Mouse (Mus musculus): Measurements from ENCODE around the gene Ube2g1.

Gene Ube2g1

GRCm38 (mm10) chr11:72606694-72607407, at the start of gene Ube2g1:
Gene Ube2g1 (plus strand): TSS chr11:72607283.
- DNase-seq: peak; percentile 98 to 99

- DNase-seq: no peak
Measured at GRCm38 (mm10) chr11:72558155-72558554, 48.9 kb upstream of the Ube2g1 start.

GRCm38 (mm10) chr11:72560661-72561060, 46.4 kb upstream of the Ube2g1 start:
- no peak for DNase-seq

DNA sequence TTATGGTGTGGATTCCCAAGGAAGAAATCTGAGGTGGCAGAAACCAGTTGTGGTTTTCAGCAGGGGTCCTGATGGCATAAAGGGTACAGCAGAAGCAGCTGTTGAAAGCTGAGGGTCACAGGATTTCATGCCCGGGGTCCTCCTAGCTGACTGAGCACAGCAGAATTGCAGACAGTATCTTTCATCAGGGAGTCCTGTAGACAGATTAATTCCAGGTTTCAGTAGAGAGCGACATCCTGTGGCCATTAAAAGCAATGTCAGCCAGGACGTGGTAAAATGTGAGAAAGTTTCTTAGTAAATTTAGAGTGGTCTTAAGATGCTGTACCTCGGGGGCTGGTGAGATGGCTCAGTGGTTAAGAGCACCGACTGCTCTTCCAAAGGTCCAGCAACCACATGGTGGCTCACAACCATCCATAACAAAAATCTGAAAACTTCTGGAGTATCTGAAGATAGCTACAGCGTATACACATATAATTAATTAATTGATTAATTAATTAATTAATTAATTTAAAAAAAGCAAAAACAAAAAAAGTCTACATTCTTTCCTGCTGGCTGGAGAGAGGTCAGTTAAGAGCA, 42.8 kb upstream of the Ube2g1 start:
- DNase-seq: peak; percentile 25 to 41

DNA sequence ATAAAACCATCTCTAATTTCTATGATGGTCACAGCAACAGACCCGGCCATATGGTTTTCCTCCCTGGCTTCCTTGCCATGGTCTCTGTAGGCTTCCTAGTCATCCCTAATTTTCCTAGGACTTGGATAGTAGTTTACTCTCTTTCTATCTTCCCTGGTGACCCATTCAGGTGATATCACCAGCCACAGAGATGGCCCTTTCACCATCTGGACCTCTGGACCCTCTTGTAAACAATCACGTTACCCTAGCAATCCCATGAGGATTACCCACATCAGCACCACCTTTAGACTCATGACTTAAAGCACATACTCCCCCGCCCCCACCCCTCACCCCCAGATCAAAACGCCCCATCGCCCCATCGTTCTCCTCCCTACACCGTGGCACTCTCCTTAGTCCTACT, 40.8 kb upstream of the Ube2g1 start:
- no peak for DNase-seq

DNA sequence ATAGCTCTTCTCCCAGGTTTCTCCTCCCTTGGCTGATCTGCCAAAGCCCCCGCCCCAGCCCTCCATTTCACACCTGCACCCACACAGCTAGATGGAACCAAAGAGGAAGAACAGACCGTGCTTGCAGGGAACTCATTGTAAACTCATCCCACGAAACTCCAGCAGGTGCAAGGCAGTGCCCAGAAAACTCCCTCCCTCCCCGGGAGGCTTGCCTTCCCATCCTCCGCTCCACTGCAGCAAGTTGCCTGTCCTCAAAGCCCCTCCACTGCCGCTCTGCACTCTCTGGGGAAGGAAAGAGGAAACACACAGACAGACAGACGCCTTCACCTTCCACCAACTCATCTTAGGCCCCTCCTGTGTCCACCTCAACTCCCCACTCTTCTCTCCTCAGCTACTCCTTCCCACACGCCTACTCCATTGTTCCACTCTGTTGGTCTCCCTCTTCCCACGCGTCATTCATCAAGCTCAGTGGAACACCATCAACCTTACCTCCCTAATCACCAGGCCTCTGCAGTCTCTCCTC, 40.2 kb upstream of the Ube2g1 start:
- no peak for DNase-seq

- peak in 1 of 2 experiments; percentile 57 for DNase-seq
Measured at GRCm38 (mm10) chr11:72569051-72569450, 38.0 kb upstream of the Ube2g1 start.

DNA sequence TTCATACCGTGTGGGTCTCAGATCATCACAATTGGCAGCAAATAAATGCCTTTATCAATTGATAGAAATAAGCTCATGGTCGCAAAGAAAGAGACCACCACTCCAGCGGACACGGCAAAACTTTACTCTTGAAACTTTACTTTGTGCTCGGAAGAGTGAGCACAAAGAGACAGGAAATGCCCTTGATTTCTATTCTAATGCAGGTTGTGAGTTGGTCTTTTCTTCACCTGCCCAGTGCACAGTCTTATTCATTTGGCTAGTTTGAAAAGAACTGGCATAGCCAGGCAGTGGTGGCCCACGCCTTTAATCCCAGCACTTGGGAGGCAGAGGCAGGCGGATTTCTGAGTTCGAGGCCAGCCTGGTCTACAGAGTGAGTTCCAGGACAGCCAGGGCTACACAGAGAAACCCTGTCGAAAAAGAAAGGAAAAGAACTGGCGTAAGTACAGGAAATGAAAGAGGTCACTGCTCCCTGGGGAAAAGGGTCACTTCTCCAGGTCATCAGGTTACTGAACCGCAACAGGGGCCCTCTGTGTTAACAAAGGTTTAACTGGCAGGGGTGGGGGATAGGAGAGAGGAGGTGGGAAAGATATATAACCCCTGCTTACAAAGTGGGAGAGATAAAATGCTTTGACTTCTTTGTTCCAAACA, 37.3 kb upstream of the Ube2g1 start:
- DNase-seq: no peak

GRCm38 (mm10) chr11:72570319-72570979, 36.6 kb upstream of the Ube2g1 start:
- DNase-seq: peak; percentile 81 to 90

GRCm38 (mm10) chr11:72573819-72574218, 33.3 kb upstream of the Ube2g1 start:
- DNase-seq: peak; percentile 44 to 73

GRCm38 (mm10) chr11:72576111-72576465, 31.0 kb upstream of the Ube2g1 start:
- peak in 1 of 2 experiments; percentile 17 for DNase-seq

DNA sequence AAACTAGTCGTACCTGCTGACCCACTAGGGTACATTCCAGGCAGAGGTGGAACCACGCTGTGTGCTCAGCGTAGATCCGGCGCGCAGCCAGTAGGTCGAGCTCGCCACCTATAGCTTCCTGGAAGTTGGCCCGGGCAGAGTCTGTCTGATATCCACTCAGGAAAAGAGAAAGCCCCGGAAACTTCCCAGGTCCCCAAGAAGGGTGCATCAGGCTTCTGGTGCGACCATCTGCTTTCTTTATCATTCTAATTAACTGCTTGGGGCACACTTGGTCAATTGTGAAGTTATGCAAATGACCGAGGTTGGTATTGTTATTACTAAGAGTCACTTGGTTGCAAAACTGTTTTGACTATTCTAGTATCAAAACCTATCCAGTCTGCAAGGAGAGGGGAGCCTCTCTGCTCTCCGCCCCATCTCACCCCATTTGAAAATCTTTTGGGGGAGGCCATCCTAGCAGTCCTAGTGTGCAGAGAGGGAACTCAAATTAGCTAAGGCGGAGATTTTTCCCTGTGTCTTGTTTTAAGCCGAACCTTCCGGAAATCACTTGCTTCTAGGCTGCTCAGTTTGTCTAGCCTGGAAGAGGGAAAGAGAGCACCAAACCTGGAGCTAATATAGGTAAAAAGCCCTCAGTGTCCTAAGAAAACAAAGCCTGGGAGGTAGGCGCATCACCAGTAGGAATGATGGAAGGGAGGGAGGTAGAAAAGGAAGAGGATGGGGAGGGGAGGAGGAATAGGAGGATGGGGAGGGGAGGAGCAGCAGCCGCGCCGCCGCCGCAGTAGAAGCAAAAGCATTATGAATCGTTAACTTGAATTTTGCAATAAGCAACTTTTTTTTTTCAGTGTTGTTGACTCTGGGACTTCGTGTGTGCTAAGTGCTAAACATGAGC, 30.4 kb upstream of the Ube2g1 start:
- peak; percentile 13 to 29 for DNase-seq

DNA sequence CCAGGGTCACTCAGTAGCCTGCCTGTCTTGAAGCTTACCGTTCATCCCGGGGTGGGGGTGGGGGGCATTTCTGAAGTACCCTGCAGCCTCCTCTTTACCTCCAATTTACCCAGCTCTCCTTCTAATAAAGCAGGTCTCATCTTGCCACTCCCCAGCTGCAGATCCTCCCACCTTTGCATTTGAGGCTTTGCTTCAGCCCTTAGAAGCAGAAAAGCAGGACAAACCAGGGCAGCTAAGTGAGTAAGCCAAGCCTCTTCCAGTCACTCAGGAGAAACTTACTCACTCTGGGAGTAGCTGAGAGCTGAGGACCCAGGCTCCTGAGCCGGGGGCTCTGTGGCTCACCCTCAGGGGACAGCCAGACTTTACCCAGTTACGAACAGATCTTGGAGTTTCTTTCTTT, 28.6 kb upstream of the Ube2g1 start:
- no peak for DNase-seq

GRCm38 (mm10) chr11:72581609-72582447, 25.3 kb upstream of the Ube2g1 start:
- no peak for DNase-seq

- no peak for DNase-seq
Measured at GRCm38 (mm10) chr11:72582448-72582705, 24.7 kb upstream of the Ube2g1 start.

DNA sequence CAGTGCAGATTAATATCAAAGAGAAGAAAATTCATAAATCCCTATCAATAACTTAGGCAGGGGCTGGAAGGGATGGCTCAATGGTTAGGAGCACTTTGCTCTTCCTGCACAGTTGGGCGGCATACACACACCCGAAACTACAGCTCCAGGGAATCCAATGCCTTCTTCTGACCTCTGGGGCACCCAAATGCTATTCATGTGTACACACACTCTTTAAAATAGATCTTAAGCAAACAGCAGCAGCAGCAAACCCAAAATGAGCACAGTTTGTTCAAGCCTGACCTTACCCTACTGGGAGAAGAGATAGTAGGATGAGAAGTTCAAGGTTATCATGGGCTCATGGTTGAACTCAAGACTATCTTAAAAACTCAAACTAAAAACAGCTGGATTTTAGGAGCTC, 24.0 kb upstream of the Ube2g1 start:
- no peak for DNase-seq

GRCm38 (mm10) chr11:72586570-72586969, 20.5 kb upstream of the Ube2g1 start:
- no peak for DNase-seq

GRCm38 (mm10) chr11:72587537-72588233, 19.4 kb upstream of the Ube2g1 start:
- DNase-seq: peak; percentile 13 to 15

GRCm38 (mm10) chr11:72595010-72595737, 11.9 kb upstream of the Ube2g1 start:
- DNase-seq: no peak

DNA sequence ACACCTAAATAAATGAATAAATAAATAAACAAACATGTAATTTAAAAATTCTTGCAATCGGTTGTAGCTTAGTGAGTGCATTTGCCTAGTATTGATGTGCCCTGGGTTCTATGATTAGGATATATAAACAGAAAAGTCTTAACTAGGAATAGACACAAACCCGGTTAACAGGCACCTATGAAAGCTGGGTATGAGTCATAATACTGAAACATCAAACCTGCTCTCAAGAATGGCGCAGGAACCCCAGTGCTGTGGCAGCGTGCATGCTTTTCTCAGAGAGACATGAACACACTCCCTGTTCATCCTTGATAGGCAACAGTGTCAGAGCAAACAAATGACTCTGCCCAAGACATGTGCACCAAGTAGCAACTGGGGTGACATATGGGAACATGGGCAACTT, 9.3 kb upstream of the Ube2g1 start:
- no peak for DNase-seq
